Mouse (Mus musculus) hindbrain, postnatal 0 days (tissue): ENCODE data around the gene Tmem33. TPM values are rescaled to one million over a fixed set of nuclear protein-coding genes. Genes with fewer than 3 reads are reported as not detected.

Source experiments
- ATAC-seq: fragments of 200-750 bp; cut with Nextera tagmentation; 2 replicates; pipeline ENCODE4 v1.8.0; 2017; ENCODE audit warnings: mild to moderate bottlenecking, moderate TSS enrichment, moderate library complexity
- DNase-seq: peaks from one replicate; pipeline ENCODE4 v3.0.0-alpha.2; 2015; ENCODE audit warnings: low spot score
- H3K27ac ChIP-seq: fragments of 300-500 bp; sonication (generic); 2 replicates; pipeline ENCODE4 v1.5.1; 2014; ENCODE audit warnings: mild to moderate bottlenecking
- H3K27me3 ChIP-seq: fragments of 300-500 bp; sonication (generic); 2 replicates; pipeline ENCODE4 v1.6.1; 2014; ENCODE audit warnings: low read length, mixed read lengths; ENCODE audit not compliant: insufficient read depth
- H3K36me3 ChIP-seq: fragments of 300-500 bp; sonication (generic); 2 replicates; pipeline ENCODE4 v1.6.1; 2014; ENCODE audit warnings: low read length, mixed read lengths; ENCODE audit not compliant: insufficient read depth
- H3K4me1 ChIP-seq: fragments of 300-500 bp; sonication (generic); 2 replicates; pipeline ENCODE4 v1.6.1; 2014; ENCODE audit warnings: antibody characterized with exemption, low read length, mixed read lengths; ENCODE audit not compliant: insufficient read depth
- H3K4me2 ChIP-seq: fragments of 300-500 bp; sonication (generic); 2 replicates; pipeline ENCODE4 v1.6.1; 2014; ENCODE audit warnings: low read depth, mild to moderate bottlenecking, low read length, moderate library complexity, mixed read lengths
- H3K4me3 ChIP-seq: fragments of 300-500 bp; sonication (generic); 2 replicates; pipeline ENCODE4 v1.5.1; 2014; ENCODE audit warnings: low read length
- H3K9ac ChIP-seq: fragments of 300-500 bp; sonication (generic); replicated peaks from 2 replicates; pipeline ENCODE4 v1.6.1; 2014; ENCODE audit warnings: mild to moderate bottlenecking, low read length, moderate library complexity, mixed read lengths
- H3K9me3 ChIP-seq: fragments of 300-500 bp; sonication (generic); 2 replicates; pipeline ENCODE4 v1.6.1; 2016; ENCODE audit warnings: low read length, mixed read lengths
- CTCF ChIP-seq: IDR thresholded peaks from 2 replicates; pipeline ENCODE4 v1.5.1; 2016; ENCODE audit warnings: antibody characterized with exemption, control low read depth, low read depth
- WGBS: fragments of 180-500 bp; shearing (Covaris S2); extraction: QIAGEN DNeasy Blood & Tissue Kit; methylation state at CpG from one replicate; pipeline ENCODE4 v1.1.7; 2014; 5-methylcytosine and 5-hydroxymethylcytosine counted together
- polyA plus RNA-seq: library from polyadenylated mRNA; unstranded; fragments of >200 nt; fragmentation: Nextera tagmentation; extraction: Ambion mirVana; gene quantifications from 2 replicates; pipeline ENCODE4 v1.2.1, GENCODE M21; 2015
- total RNA-seq: library from RNA; depleted of rRNA; stranded (reverse); fragments of >200 nt; gene quantifications from 2 replicates; pipeline ENCODE4 v1.2.3, GENCODE M21; 2014

The Tmem33 gene
- total and polyA plus RNA-seq, 2 experiments from 2014 or later: 61.5 to 83.3 TPM

- H3K9me3 ChIP-seq: no peaks in the 10 kb centered on the region
- no peak overlapping the region for H3K9ac ChIP-seq
- peaks cover 7% of the 10 kb centered on the region for H3K4me1 ChIP-seq
- DNase-seq: no peak
- no peak overlapping the region for H3K4me2 ChIP-seq
- no peak for TF ChIP-seq CTCF
- H3K36me3 ChIP-seq: no peaks in the 10 kb centered on the region
- H3K4me3 ChIP-seq: no peak overlapping the region
- no peak overlapping the region for H3K27ac ChIP-seq
- no peaks in the 10 kb centered on the region for H3K27me3 ChIP-seq
- ATAC-seq: no peak
- 86% methylated on average over 9 of the region's 9 CpGs for WGBS
Measured at GRCm38 (mm10) chr5:67258473-67258872, 1.9 kb upstream of the Tmem33 start.

- H3K4me3 ChIP-seq: peak overlapping the region; percentile 99
- H3K4me1 ChIP-seq: peaks cover 7% of the 10 kb centered on the region
- no peaks in the 10 kb centered on the region for H3K9me3 ChIP-seq
- H3K9ac ChIP-seq: peak overlapping the region; percentile 88
- no peak for DNase-seq
- under 1% methylated on average over 9 of the region's 9 CpGs for WGBS
- peak overlapping the region; percentile 94; the same call in 1 of the 2 replicates for H3K27ac ChIP-seq
- H3K27me3 ChIP-seq: no peaks in the 10 kb centered on the region
- no peak for TF ChIP-seq CTCF
- H3K36me3 ChIP-seq: peaks cover 10% of the 10 kb centered on the region; the same call in 1 of the 2 replicates
- peak overlapping the region; percentile 83 for H3K4me2 ChIP-seq
- ATAC-seq: no peak
Measured at GRCm38 (mm10) chr5:67260159-67260530, 220 bp upstream of the Tmem33 start.

- peaks cover 7% of the 10 kb centered on the region for H3K4me1 ChIP-seq
- H3K27me3 ChIP-seq: no peaks in the 10 kb centered on the region
- WGBS: 93% methylated on average over 7 of the region's 7 CpGs
- no peak overlapping the region for H3K4me2 ChIP-seq
- H3K4me3 ChIP-seq: no peak overlapping the region
- no peak for ATAC-seq
- TF ChIP-seq CTCF: no peak
- H3K36me3 ChIP-seq: peaks cover 27% of the 10 kb centered on the region; the same call in 1 of the 2 replicates
- H3K9me3 ChIP-seq: no peaks in the 10 kb centered on the region
- no peak for DNase-seq
- no peak overlapping the region for H3K27ac ChIP-seq
- H3K9ac ChIP-seq: no peak overlapping the region
Measured at GRCm38 (mm10) chr5:67262964-67263363, 2.6 kb downstream of the Tmem33 start.

GRCm38 (mm10) chr5:67266106-67266505, 5.7 kb downstream of the Tmem33 start:
- Histone ChIP-seq H3K4me1 (peaks cover 7% of the 10 kb centered on the region), H3K4me2 (no peak overlapping the region), H3K4me3 (no peak overlapping the region), H3K36me3 (peaks cover 27% of the 10 kb centered on the region; the same call in 1 of the 2 replicates), H3K9me3 (no peaks in the 10 kb centered on the region), H3K27ac (no peak overlapping the region), H3K27me3 (no peaks in the 10 kb centered on the region), H3K9ac (no peak overlapping the region)
- ATAC-seq: no peak
- TF ChIP-seq CTCF: peak; percentile 49
- 90% methylated on average over 1 of the region's 1 CpGs for WGBS
- DNase-seq: peak; percentile 10

GRCm38 (mm10) chr5:67269309-67269708, 8.9 kb downstream of the Tmem33 start:
- no peak overlapping the region for H3K27ac ChIP-seq
- peaks cover 23% of the 10 kb centered on the region; the same call in 1 of the 2 replicates for H3K36me3 ChIP-seq
- no peak overlapping the region for H3K9ac ChIP-seq
- 91% methylated on average over 8 of the region's 8 CpGs for WGBS
- H3K9me3 ChIP-seq: no peaks in the 10 kb centered on the region
- no peak overlapping the region for H3K4me2 ChIP-seq
- DNase-seq (no peak), ATAC-seq (no peak)
- no peaks in the 10 kb centered on the region for H3K4me1 ChIP-seq
- H3K27me3 ChIP-seq: no peaks in the 10 kb centered on the region
- no peak for TF ChIP-seq CTCF
- H3K4me3 ChIP-seq: no peak overlapping the region

- 94% methylated on average over 9 of the region's 9 CpGs for WGBS
- H3K36me3 ChIP-seq: peaks cover 11% of the 10 kb centered on the region; the same call in 1 of the 2 replicates
Measured at GRCm38 (mm10) chr5:67279407-67279806, 19.0 kb downstream of the Tmem33 start.

GRCm38 (mm10) chr5:67279840-67280239, 19.5 kb downstream of the Tmem33 start:
- DNase-seq (no peak), ATAC-seq (no peak)
- Histone ChIP-seq H3K4me3 (no peak overlapping the region), H3K4me1 (no peaks in the 10 kb centered on the region), H3K4me2 (no peak overlapping the region), H3K9ac (no peak overlapping the region), H3K36me3 (peaks cover 16% of the 10 kb centered on the region; the same call in 1 of the 2 replicates), H3K27ac (no peak overlapping the region), H3K27me3 (no peaks in the 10 kb centered on the region), H3K9me3 (no peaks in the 10 kb centered on the region)
- WGBS: 97% methylated on average over 4 of the region's 4 CpGs
- no peak for TF ChIP-seq CTCF

More at GRCm38 (mm10) chr5:67279407-67279806, 19.0 kb downstream of the Tmem33 start:
- Histone ChIP-seq H3K27me3 (no peaks in the 10 kb centered on the region), H3K27ac (no peak overlapping the region), H3K4me1 (no peaks in the 10 kb centered on the region), H3K4me3 (no peak overlapping the region), H3K9me3 (no peaks in the 10 kb centered on the region), H3K9ac (no peak overlapping the region), H3K4me2 (no peak overlapping the region)
- ATAC-seq: no peak
- no peak for TF ChIP-seq CTCF
- DNase-seq: no peak
